In the genomic region with DNA sequence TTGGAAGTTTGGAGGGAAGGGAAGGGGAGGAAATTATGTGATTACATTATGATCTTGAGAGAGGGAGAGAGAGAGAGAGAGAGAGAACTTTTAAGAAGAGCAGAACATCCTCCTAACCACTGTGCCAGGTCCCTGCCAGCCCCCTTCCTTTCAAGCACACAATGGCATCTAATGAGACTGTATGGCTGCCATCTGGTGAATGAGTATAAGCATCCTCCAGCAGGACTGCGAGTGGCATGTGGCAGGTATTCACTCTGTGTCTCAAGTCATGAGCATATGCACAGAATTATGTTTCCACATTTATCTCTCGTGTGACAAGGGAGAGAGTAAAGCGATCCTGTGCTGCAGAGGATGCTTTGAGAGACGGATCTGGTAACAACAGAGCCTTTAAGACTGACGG, we compare ENCODE assay signal across 31 mouse cellular contexts.
DNase-seq lines count a peak whose midpoint lies in the region; ATAC-seq and TF ChIP-seq lines count a peak whose summit lies in the region.
"Had no signal": no experiment of that assay in that cellular context is flagged by ENCODE, and none has a peak within 500 bp of the region (broad histone marks: within the 10 kb centered on the region; RNA-seq: fewer than 3 reads in every experiment).

No protein-coding gene starts in this region.

- H3K4me2 ChIP-seq in hindbrain, embryonic 14.5 days (replicated peaks): no peak overlapping the region
- H3K4me2 ChIP-seq in hindbrain, embryonic 11.5 days (replicated peaks; ENCODE audit: low read depth, low read length): no peak overlapping the region
- no peak overlapping the region for H3K4me2 ChIP-seq in midbrain, postnatal 0 days (ENCODE audit: low read depth, low read length, poor library complexity, severe bottlenecking)
- H3K4me2 ChIP-seq in midbrain, embryonic 16.5 days (ENCODE audit: low read length): no peak overlapping the region
- H3K4me2 ChIP-seq: hindbrain, embryonic 15.5 days; intestine, embryonic 15.5 days; limb, embryonic 15.5 days; liver, embryonic 13.5 days; midbrain, embryonic 15.5 days; neural tube, embryonic 12.5 days had no signal

- ATAC-seq in hindbrain, embryonic 14.5 days (ENCODE audit: low FRiP score): 0 out of 2 replicates have a peak, but pooled peaks have one; percentile 21
- ATAC-seq in hindbrain, embryonic 11.5 days (ENCODE audit: low FRiP score): no peak
- ATAC-seq in midbrain, postnatal 0 days (ENCODE audit: low FRiP score): no peak
- ATAC-seq in midbrain, embryonic 16.5 days: no peak
- ATAC-seq: activated CD4-positive, CD25-positive, alpha-beta regulatory T cell, adult 4 months; intestine, embryonic 15.5 days; midbrain, embryonic 15.5 days had no signal

- no peak for TF ChIP-seq POLR2A in brain, embryonic 14.5 days (IDR thresholded peaks at IDR 0.05; ENCODE audit: borderline replicate concordance, extremely low read depth, insufficient read depth, insufficient read length, poor library complexity, severe bottlenecking)

- no peak for DNase-seq in hindbrain, embryonic 14.5 days (ENCODE audit: low spot score)
- DNase-seq in hindbrain, embryonic 11.5 days (ENCODE audit: low spot score): no peak
- DNase-seq in midbrain, postnatal 0 days (ENCODE audit: low spot score): peak; percentile 35
- DNase-seq in brain, embryonic 14.5 days (ENCODE audit: low read depth): peak; percentile 72
- DNase-seq in retina, embryonic 14.5 days (ENCODE audit: low spot score): peak; percentile 23
- no peak for DNase-seq in urinary bladder, adult 2 months (ENCODE audit: low spot score)
- DNase-seq: adrenal gland, adult 8-10 months; B cell, adult 2 months; cerebellum, adult 11 months; cerebellum, adult 9-10 months; cerebellum, postnatal 36 days; gastrocnemius, postnatal 10 days; heart, postnatal 14 days; kidney, adult 2 months; kidney, postnatal 36 days; layer of hippocampus, postnatal 36 days; liver, embryonic 13.5 days; lung, adult 2 months; lung, postnatal 10 days; thymus, adult 2 months; thymus, postnatal 36 days had no signal

- H3K9me3 ChIP-seq in hindbrain, embryonic 14.5 days (ENCODE audit: control insufficient read depth, low read length): 0 out of 2 replicates have a peak, but pooled peaks cover 3% of the 10 kb centered on the region
- no peaks in the 10 kb centered on the region for H3K9me3 ChIP-seq in hindbrain, embryonic 11.5 days (ENCODE audit: control insufficient read depth, low read length)
- no peaks in the 10 kb centered on the region for H3K9me3 ChIP-seq in midbrain, postnatal 0 days (ENCODE audit: low read length)
- no peaks in the 10 kb centered on the region for H3K9me3 ChIP-seq in midbrain, embryonic 16.5 days (replicated peaks; ENCODE audit: control insufficient read depth, low read length, poor library complexity, severe bottlenecking)
- H3K9me3 ChIP-seq: hindbrain, embryonic 15.5 days; intestine, embryonic 15.5 days; limb, embryonic 10.5 days; limb, embryonic 15.5 days; liver, embryonic 13.5 days; midbrain, embryonic 15.5 days; neural tube, embryonic 12.5 days had no signal

- H3K4me3 ChIP-seq in hindbrain, embryonic 14.5 days (replicated peaks; ENCODE audit: low read length): no peak overlapping the region
- H3K4me3 ChIP-seq in hindbrain, embryonic 11.5 days (ENCODE audit: low read depth, low read length): no peak overlapping the region
- H3K4me3 ChIP-seq in midbrain, postnatal 0 days (ENCODE audit: low read depth, low read length): no peak overlapping the region
- no peak overlapping the region for H3K4me3 ChIP-seq in midbrain, embryonic 16.5 days (ENCODE audit: low read depth, low read length)
- H3K4me3 ChIP-seq: hindbrain, embryonic 15.5 days; intestine, embryonic 15.5 days; limb, embryonic 10.5 days; limb, embryonic 15.5 days; liver, embryonic 13.5 days; midbrain, embryonic 15.5 days; myocyte; neural tube, embryonic 12.5 days had no signal

- no peaks in the 10 kb centered on the region for H3K36me3 ChIP-seq in hindbrain, embryonic 14.5 days (replicated peaks; ENCODE audit: control insufficient read depth, insufficient read depth)
- no peaks in the 10 kb centered on the region for H3K36me3 ChIP-seq in hindbrain, embryonic 11.5 days (ENCODE audit: control insufficient read depth, insufficient read depth, low read length)
- H3K36me3 ChIP-seq in midbrain, postnatal 0 days (ENCODE audit: insufficient read depth, low read length): no peaks in the 10 kb centered on the region
- H3K36me3 ChIP-seq in midbrain, embryonic 16.5 days (ENCODE audit: control insufficient read depth, insufficient read depth, low read length): no peaks in the 10 kb centered on the region
- H3K36me3 ChIP-seq: hindbrain, embryonic 15.5 days; intestine, embryonic 15.5 days; limb, embryonic 10.5 days; limb, embryonic 15.5 days; liver, embryonic 13.5 days; midbrain, embryonic 15.5 days; neural tube, embryonic 12.5 days had no signal

- H3K27ac ChIP-seq in hindbrain, embryonic 14.5 days: no peak overlapping the region
- H3K27ac ChIP-seq in hindbrain, embryonic 11.5 days (ENCODE audit: low read depth, low read length): no peak overlapping the region
- H3K27ac ChIP-seq in midbrain, postnatal 0 days (ENCODE audit: low read depth, low read length): no peak overlapping the region
- H3K27ac ChIP-seq in midbrain, embryonic 16.5 days (ENCODE audit: low read length): no peak overlapping the region
- H3K27ac ChIP-seq: hindbrain, embryonic 15.5 days; intestine, embryonic 15.5 days; limb, embryonic 10.5 days; limb, embryonic 15.5 days; liver, embryonic 13.5 days; macrophage; midbrain, embryonic 15.5 days; neural tube, embryonic 12.5 days had no signal

- WGBS in hindbrain, embryonic 14.5 days: 59% methylated on average over 5 of the region's 5 CpGs
- WGBS in hindbrain, embryonic 11.5 days: 79% methylated on average over 5 of the region's 5 CpGs
- WGBS in midbrain, postnatal 0 days: 70% methylated on average over 5 of the region's 5 CpGs
- 72% methylated on average over 5 of the region's 5 CpGs for WGBS in midbrain, embryonic 16.5 days

- H3K4me1 ChIP-seq in hindbrain, embryonic 14.5 days (replicated peaks; ENCODE audit: control insufficient read depth, insufficient read depth, low read length): no peaks in the 10 kb centered on the region; the same call in none of the 2 replicates
- H3K4me1 ChIP-seq in hindbrain, embryonic 11.5 days (replicated peaks; ENCODE audit: control insufficient read depth, insufficient read depth, low read length): no peaks in the 10 kb centered on the region
- H3K4me1 ChIP-seq in midbrain, postnatal 0 days (ENCODE audit: insufficient read depth, low read length): no peaks in the 10 kb centered on the region
- H3K4me1 ChIP-seq in midbrain, embryonic 16.5 days (ENCODE audit: control insufficient read depth, insufficient read depth, low read length): no peaks in the 10 kb centered on the region; the same call in 1 of the 2 replicates
- H3K4me1 ChIP-seq: intestine, embryonic 15.5 days; liver, embryonic 13.5 days had no signal

- TF ChIP-seq CTCF in midbrain, postnatal 0 days (IDR thresholded peaks at IDR 0.05): no peak
- no peak for TF ChIP-seq CTCF in brain, embryonic 14.5 days (IDR thresholded peaks at IDR 0.05; ENCODE audit: borderline replicate concordance, extremely low read depth, insufficient read depth, insufficient read length)

- H3K9ac ChIP-seq in hindbrain, embryonic 14.5 days: no peak overlapping the region
- no peak overlapping the region for H3K9ac ChIP-seq in hindbrain, embryonic 11.5 days (ENCODE audit: low read depth, low read length)
- H3K9ac ChIP-seq in midbrain, postnatal 0 days (replicated peaks; ENCODE audit: low read length, poor library complexity, severe bottlenecking): no peak overlapping the region
- no peak overlapping the region for H3K9ac ChIP-seq in midbrain, embryonic 16.5 days (ENCODE audit: low read depth, low read length)
- H3K9ac ChIP-seq: hindbrain, embryonic 15.5 days; intestine, embryonic 15.5 days; limb, embryonic 15.5 days; liver, embryonic 13.5 days; midbrain, embryonic 15.5 days; neural tube, embryonic 12.5 days had no signal

- no peaks in the 10 kb centered on the region for H3K27me3 ChIP-seq in hindbrain, embryonic 14.5 days (ENCODE audit: control insufficient read depth, insufficient read depth, low read length)
- H3K27me3 ChIP-seq in hindbrain, embryonic 11.5 days (ENCODE audit: control insufficient read depth, insufficient read depth, low read length): no peaks in the 10 kb centered on the region
- H3K27me3 ChIP-seq in midbrain, postnatal 0 days (ENCODE audit: insufficient read depth, low read length): no peaks in the 10 kb centered on the region
- no peaks in the 10 kb centered on the region for H3K27me3 ChIP-seq in midbrain, embryonic 16.5 days (ENCODE audit: control insufficient read depth, insufficient read depth, low read depth, low read length)
- H3K27me3 ChIP-seq: hindbrain, embryonic 15.5 days; intestine, embryonic 15.5 days; limb, embryonic 15.5 days; liver, embryonic 13.5 days; midbrain, embryonic 15.5 days had no signal

Comparison
In these comparisons a context has a peak if more than half of its experiments do, and no peak if none do; other contexts are left out.
1. DNase-seq: peak in midbrain, postnatal 0 days (single experiment), brain, embryonic 14.5 days (single experiment) and retina, embryonic 14.5 days (single experiment); none in hindbrain, embryonic 14.5 days (single experiment), hindbrain, embryonic 11.5 days (single experiment) and urinary bladder, adult 2 months (single experiment).